Mouse (Mus musculus) adrenal gland (tissue): ENCODE measurements around the gene Rps6kb1.
"Not testable (repeated sequence)": the region's sequence is repeated elsewhere in the genome, so short reads cannot be mapped to it uniquely, and the experiment has no call there.

Source experiments
- intact Hi-C: fragments of 180-260 bp; cut with DNase I; formaldehyde crosslinking; loops from one replicate; pipeline ENCODE4 v1.15.1; 2025

The Rps6kb1 gene

GRCm38 (mm10) chr11:86545556-86545955 lies 951 bp upstream of the Rps6kb1 start:
- intact Hi-C loops = no loop called here

- intact Hi-C loops = no loop called here
Observed at GRCm38 (mm10) chr11:86543960-86544638, 506 bp downstream of the Rps6kb1 start.

- intact Hi-C loops = no loop called here
Observed at GRCm38 (mm10) chr11:86542851-86543250, 1.8 kb downstream of the Rps6kb1 start.

- intact Hi-C loops = no loop called here
Observed at GRCm38 (mm10) chr11:86540476-86540845, 4.1 kb downstream of the Rps6kb1 start.

- intact Hi-C loops = no loop called here
Observed at GRCm38 (mm10) chr11:86539716-86540475, 4.7 kb downstream of the Rps6kb1 start.

- intact Hi-C loops = no loop called here
Observed at GRCm38 (mm10) chr11:86538786-86539185, 5.8 kb downstream of the Rps6kb1 start.

GRCm38 (mm10) chr11:86534201-86534910 lies 10.2 kb downstream of the Rps6kb1 start:
- intact Hi-C loops = no loop called here

- intact Hi-C loops = not testable (repeated sequence)
Observed at GRCm38 (mm10) chr11:86533302-86533701, 11.3 kb downstream of the Rps6kb1 start.

- intact Hi-C loops = no loop called here
Observed at GRCm38 (mm10) chr11:86532834-86533233, 11.8 kb downstream of the Rps6kb1 start.

- intact Hi-C loops = no loop called here
Observed at GRCm38 (mm10) chr11:86527528-86527927, 17.1 kb downstream of the Rps6kb1 start.

GRCm38 (mm10) chr11:86519751-86520150 lies 24.9 kb downstream of the Rps6kb1 start:
- intact Hi-C loops = no loop called here

GRCm38 (mm10) chr11:86517229-86517628 lies 27.4 kb downstream of the Rps6kb1 start:
- intact Hi-C loops = no loop called here

GRCm38 (mm10) chr11:86516620-86517019 lies 28.0 kb downstream of the Rps6kb1 start:
- intact Hi-C loops = no loop called here

GRCm38 (mm10) chr11:86507991-86508390 lies 36.6 kb downstream of the Rps6kb1 start:
- intact Hi-C loops = no loop called here

- intact Hi-C loops = no loop called here
Observed at GRCm38 (mm10) chr11:86507334-86507733, 37.3 kb downstream of the Rps6kb1 start.

- intact Hi-C loops = no loop called here
Observed at GRCm38 (mm10) chr11:86503121-86503520, 41.5 kb downstream of the Rps6kb1 start.

- intact Hi-C loops = no loop called here
Observed at GRCm38 (mm10) chr11:86500795-86501194, 43.8 kb downstream of the Rps6kb1 start.

GRCm38 (mm10) chr11:86497908-86498307 lies 46.7 kb downstream of the Rps6kb1 start:
- intact Hi-C loops = no loop called here

GRCm38 (mm10) chr11:86497356-86497755 lies 47.2 kb downstream of the Rps6kb1 start:
- intact Hi-C loops = no loop called here

GRCm38 (mm10) chr11:86490782-86491181 lies 53.8 kb downstream of the Rps6kb1 start:
- intact Hi-C loops = no loop called here

GRCm38 (mm10) chr11:86484910-86485510 lies 59.6 kb downstream of the Rps6kb1 start:
- intact Hi-C loops = no loop called here
